Mouse (Mus musculus): ENCODE measurements around the gene Sema4b.

- peak; percentile 54 for TF ChIP-seq HCFC1 (IDR thresholded peaks at IDR 0.05; ENCODE audit: low read depth, low read length)
- peak; percentile 94 for TF ChIP-seq MAX (IDR thresholded peaks at IDR 0.05; ENCODE audit: low read length)
- peak; percentile 92 for TF ChIP-seq SIN3A (IDR thresholded peaks at IDR 0.05; ENCODE audit: low read length)
- TF ChIP-seq RCOR1 (conservative IDR thresholded peaks at IDR 0.05; ENCODE audit: low read depth, low read length), result no peak
- TF ChIP-seq CTCF (conservative IDR thresholded peaks at IDR 0.05 in 1 of 2, IDR thresholded peaks at IDR 0.05 in 1 of 2; ENCODE audit: low read depth in 2 of 2, low read length in 2 of 2), result no peak
Observed at GRCm38 (mm10) chr7:80232489-80233029, 45.9 kb downstream of the Sema4b start, which contains the start of the genes Cib1 and Gdpgp1.
